Mouse (Mus musculus): Measurements from ENCODE around the gene Ppp1r9b. TPM values are rescaled to one million over a fixed set of nuclear protein-coding genes. Genes with fewer than 3 reads are reported as not detected.

The Ppp1r9b gene
- polyA plus RNA-seq, 1 experiment from 2014 or later: 15.3 TPM

DNA sequence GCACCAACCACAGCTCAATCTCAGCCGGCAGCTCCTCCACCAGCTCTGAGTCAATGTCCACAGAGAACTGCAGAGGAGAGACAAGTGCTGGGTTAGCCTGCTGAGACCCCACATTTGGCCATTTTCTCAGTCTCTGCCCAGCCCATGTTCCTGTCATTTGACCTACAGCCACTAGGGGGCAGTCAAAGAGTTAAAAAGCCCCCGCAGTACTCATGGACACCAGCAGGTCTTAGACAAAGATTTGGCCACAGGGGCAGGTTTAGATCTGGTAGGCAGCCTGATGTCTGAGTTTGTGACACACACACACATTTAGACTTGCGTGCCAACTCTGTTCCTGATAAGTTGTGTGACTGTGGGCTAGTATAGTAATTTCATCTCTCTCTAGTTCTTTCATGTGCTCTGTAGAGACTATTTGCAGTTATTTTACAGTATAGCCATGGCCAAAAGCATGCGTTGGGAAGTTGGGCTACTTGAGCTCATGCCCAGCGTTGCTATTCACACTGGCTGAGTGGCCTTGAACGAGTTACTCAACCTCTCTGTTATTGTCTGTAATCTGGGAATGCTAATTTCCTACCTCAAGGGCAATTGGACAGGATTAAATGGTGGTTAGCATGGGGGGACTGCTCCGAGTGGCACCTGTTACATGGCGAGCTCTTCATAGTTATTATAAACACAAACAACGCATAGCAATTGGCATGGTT is 56.3 kb downstream of the Ppp1r9b start:
- WGBS: 60% methylated on average over 9 of the region's 9 CpGs
- H3K27me3 ChIP-seq (ENCODE audit: control insufficient read depth, insufficient read depth, low read length): no peaks in the 10 kb centered on the region
- no peaks in the 10 kb centered on the region for H3K9me3 ChIP-seq (ENCODE audit: control insufficient read depth, low read length)
- H3K4me2 ChIP-seq (ENCODE audit: low read depth): no peak overlapping the region
- no peak overlapping the region for H3K4me3 ChIP-seq (ENCODE audit: low read depth, low read length)
- no peak overlapping the region for H3K27ac ChIP-seq (ENCODE audit: low read depth, low read length)
- 0 out of 2 replicates have a peak, but pooled peaks have one; percentile 48 for ATAC-seq (ENCODE audit: insufficient read depth, low FRiP score, low TSS enrichment)
- DNase-seq (ENCODE audit: low spot score): peak; percentile 72
- H3K9ac ChIP-seq (ENCODE audit: low read length): no peak overlapping the region
- H3K36me3 ChIP-seq (ENCODE audit: control insufficient read depth, insufficient read depth, low read length): no peaks in the 10 kb centered on the region
- no peaks in the 10 kb centered on the region for H3K4me1 ChIP-seq (ENCODE audit: control insufficient read depth, insufficient read depth, low read length)

DNA sequence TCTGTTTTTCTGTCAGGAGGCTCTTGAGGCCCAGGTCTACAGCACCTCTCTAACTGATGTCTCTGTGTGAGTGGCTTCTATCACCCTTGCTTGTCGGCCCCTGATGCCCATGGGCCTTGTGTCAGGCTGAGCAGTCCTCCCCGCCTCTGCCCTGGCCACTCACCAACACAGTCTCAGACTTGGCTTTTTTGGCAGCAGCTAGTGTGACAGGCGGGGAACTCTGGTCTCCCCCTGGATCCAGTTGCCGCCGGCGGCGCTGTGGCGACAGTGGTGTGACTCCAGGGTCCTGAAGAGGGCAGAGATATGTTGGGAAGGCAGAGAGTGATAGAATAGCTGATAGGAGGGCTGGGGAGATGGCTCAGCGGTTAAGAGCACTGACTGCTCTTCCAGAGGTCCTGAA is 62.2 kb downstream of the Ppp1r9b start:
- H3K36me3 ChIP-seq (ENCODE audit: control insufficient read depth, insufficient read depth, low read length): no peaks in the 10 kb centered on the region
- ATAC-seq (ENCODE audit: insufficient read depth, low FRiP score, low TSS enrichment) (no peak), DNase-seq (ENCODE audit: low spot score) (no peak)
- 79% methylated on average over 9 of the region's 9 CpGs for WGBS
- peaks cover 4% of the 10 kb centered on the region; the same call in 1 of the 2 replicates for H3K27me3 ChIP-seq (ENCODE audit: control insufficient read depth, insufficient read depth, low read length)
- no peak overlapping the region for H3K4me3 ChIP-seq (ENCODE audit: low read depth, low read length)
- H3K4me1 ChIP-seq (ENCODE audit: control insufficient read depth, insufficient read depth, low read length): no peaks in the 10 kb centered on the region
- no peak overlapping the region for H3K9ac ChIP-seq (ENCODE audit: low read length)
- H3K4me2 ChIP-seq (ENCODE audit: low read depth): no peak overlapping the region
- H3K27ac ChIP-seq (ENCODE audit: low read depth, low read length): no peak overlapping the region
- H3K9me3 ChIP-seq (ENCODE audit: control insufficient read depth, low read length): no peaks in the 10 kb centered on the region

Other genes starting within 250 kb of the Ppp1r9b start
- not detected in 2 replicates for gene Cdc34b, start 249.3 kb upstream of the Ppp1r9b start, polyA plus RNA-seq (2014; fragmentation: Nextera tagmentation; extraction: Ambion mirVana)
- gene Tmem92, start 208.3 kb upstream of the Ppp1r9b start, polyA plus RNA-seq (2014; fragmentation: Nextera tagmentation; extraction: Ambion mirVana): not detected in 2 replicates
- 111 and 128 TPM in 2 replicates for gene Col1a1, start 54.8 kb upstream of the Ppp1r9b start, polyA plus RNA-seq (2014; fragmentation: Nextera tagmentation; extraction: Ambion mirVana)
- not detected in 2 replicates for gene Hils1, start 23.4 kb upstream of the Ppp1r9b start, polyA plus RNA-seq (2014; fragmentation: Nextera tagmentation; extraction: Ambion mirVana)
- gene Sgca, start 14.7 kb upstream of the Ppp1r9b start, polyA plus RNA-seq (2014; fragmentation: Nextera tagmentation; extraction: Ambion mirVana): 1.9 and 2.2 TPM in 2 replicates
- 53.1 and 56.2 TPM in 2 replicates for gene Samd14, start 18.8 kb downstream of the Ppp1r9b start, polyA plus RNA-seq (2014; fragmentation: Nextera tagmentation; extraction: Ambion mirVana)
- 16.2 and 17.9 TPM in 2 replicates for gene Pdk2, start 50.3 kb downstream of the Ppp1r9b start, polyA plus RNA-seq (2014; fragmentation: Nextera tagmentation; extraction: Ambion mirVana)
- gene Itga3, start 85.8 kb downstream of the Ppp1r9b start, polyA plus RNA-seq (2014; fragmentation: Nextera tagmentation; extraction: Ambion mirVana): 4.9 and 5.2 TPM in 2 replicates
- gene Dlx3, start 129.1 kb downstream of the Ppp1r9b start, polyA plus RNA-seq (2014; fragmentation: Nextera tagmentation; extraction: Ambion mirVana): 1.8 and 2.2 TPM in 2 replicates
- 0.11 TPM in 1 of 2 replicates, not detected in the other for gene Dlx4, start 155.2 kb downstream of the Ppp1r9b start, polyA plus RNA-seq (2014; fragmentation: Nextera tagmentation; extraction: Ambion mirVana)